Mouse (Mus musculus) embryonic facial prominence, embryonic 14.5 days (tissue): ENCODE measurements at regions not wholly inside any gene's neighbourhood (a gene's known extent, or its start where the extent isn't known, plus 50 kb on each side); places are given as distances from the start of the nearest gene placed in this dataset.

ENCODE experiments used
- ATAC-seq: fragments of 200-750 bp; cut with Nextera tagmentation; 2 replicates; pipeline ENCODE4 v1.8.0; 2017; ENCODE audit warnings: low read depth, moderate number of reproducible peaks, moderate TSS enrichment
- DNase-seq: peaks from one replicate; pipeline ENCODE4 v3.0.0-alpha.2; 2015; ENCODE audit warnings: low spot score
- H3K27ac ChIP-seq: fragments of 300-500 bp; sonication (generic); replicated peaks from 2 replicates; pipeline ENCODE4 v1.5.1; 2014; ENCODE audit warnings: low read depth, mild to moderate bottlenecking, low read length, moderate library complexity
- H3K27me3 ChIP-seq: fragments of 300-500 bp; sonication (generic); replicated peaks from 2 replicates; pipeline ENCODE4 v1.6.1; 2014; ENCODE audit warnings: low read length; ENCODE audit not compliant: control insufficient read depth, insufficient read depth
- H3K36me3 ChIP-seq: fragments of 300-500 bp; sonication (generic); 2 replicates; pipeline ENCODE4 v1.6.1; 2014; ENCODE audit warnings: low read length, mixed read lengths; ENCODE audit not compliant: control insufficient read depth, insufficient read depth
- H3K4me1 ChIP-seq: fragments of 300-500 bp; sonication (generic); 2 replicates; pipeline ENCODE4 v1.6.1; 2014; ENCODE audit warnings: antibody characterized with exemption, low read length; ENCODE audit not compliant: control insufficient read depth, insufficient read depth
- H3K4me2 ChIP-seq: fragments of 300-500 bp; sonication (generic); 2 replicates; pipeline ENCODE4 v1.6.1; 2014; ENCODE audit warnings: low read depth, mild to moderate bottlenecking, low read length, moderate library complexity, mixed read lengths
- H3K4me3 ChIP-seq: fragments of 300-500 bp; sonication (generic); 2 replicates; pipeline ENCODE4 v1.5.1; 2014; ENCODE audit warnings: low read depth, mild to moderate bottlenecking, low read length
- H3K9ac ChIP-seq: fragments of 300-500 bp; sonication (generic); 2 replicates; pipeline ENCODE4 v1.6.1; 2014; ENCODE audit warnings: low read depth, mild to moderate bottlenecking, low read length, moderate library complexity, mixed read lengths
- H3K9me3 ChIP-seq: fragments of 300-500 bp; sonication (generic); 2 replicates; pipeline ENCODE4 v1.6.1; 2016; ENCODE audit warnings: low read length; ENCODE audit not compliant: control insufficient read depth
- WGBS: fragments of 180-500 bp; shearing (Covaris S2); extraction: QIAGEN DNeasy Blood & Tissue Kit; methylation state at CpG from one replicate; pipeline ENCODE4 v1.1.7; 2014; 5-methylcytosine and 5-hydroxymethylcytosine counted together

- H3K9ac ChIP-seq = no peak overlapping the region
- WGBS = 50% methylated on average over 1 of the region's 1 CpGs
- no peak for ATAC-seq
Measured at GRCm38 (mm10) chr16:12904937-12905336, 204.5 kb upstream of the Ercc4 start.

GRCm38 (mm10) chr16:12924668-12925067 is 184.8 kb upstream of the Ercc4 start:
- DNase-seq (no peak), ATAC-seq (no peak)
- H3K4me3 ChIP-seq = no peak overlapping the region
- H3K4me2 ChIP-seq = no peak overlapping the region
- no peak overlapping the region for H3K27ac ChIP-seq
- H3K36me3 ChIP-seq = no peaks in the 10 kb centered on the region
- 88% methylated on average over 6 of the region's 6 CpGs for WGBS
- no peaks in the 10 kb centered on the region for H3K4me1 ChIP-seq
- H3K27me3 ChIP-seq = no peaks in the 10 kb centered on the region
- no peak overlapping the region for H3K9ac ChIP-seq
- H3K9me3 ChIP-seq = no peaks in the 10 kb centered on the region

More at GRCm38 (mm10) chr16:12904937-12905336, 204.5 kb upstream of the Ercc4 start:
- Histone ChIP-seq H3K27me3 (no peaks in the 10 kb centered on the region), H3K4me3 (no peak overlapping the region), H3K27ac (no peak overlapping the region), H3K4me1 (no peaks in the 10 kb centered on the region), H3K36me3 (no peaks in the 10 kb centered on the region), H3K4me2 (no peak overlapping the region), H3K9me3 (0 out of 2 replicates have a peak, but pooled peaks cover 2% of the 10 kb centered on the region)
- DNase-seq = no peak

- 62% methylated on average over 9 of the region's 9 CpGs for WGBS
- no peak overlapping the region for H3K27ac ChIP-seq
- no peak for ATAC-seq
Measured at GRCm38 (mm10) chr16:12925931-12926330, 183.6 kb upstream of the Ercc4 start.

GRCm38 (mm10) chr16:12931111-12931510 is 178.4 kb upstream of the Ercc4 start:
- no peaks in the 10 kb centered on the region for H3K9me3 ChIP-seq
- no peak for DNase-seq
- H3K4me2 ChIP-seq = no peak overlapping the region
- H3K27me3 ChIP-seq = no peaks in the 10 kb centered on the region
- ATAC-seq = no peak
- no peak overlapping the region for H3K9ac ChIP-seq
- H3K4me3 ChIP-seq = no peak overlapping the region
- H3K36me3 ChIP-seq = no peaks in the 10 kb centered on the region
- H3K4me1 ChIP-seq = no peaks in the 10 kb centered on the region
- H3K27ac ChIP-seq = no peak overlapping the region
- 78% methylated on average over 6 of the region's 6 CpGs for WGBS

More at GRCm38 (mm10) chr16:12925931-12926330, 183.6 kb upstream of the Ercc4 start:
- no peaks in the 10 kb centered on the region for H3K4me1 ChIP-seq
- H3K27me3 ChIP-seq = no peaks in the 10 kb centered on the region
- no peak overlapping the region for H3K9ac ChIP-seq
- H3K9me3 ChIP-seq = no peaks in the 10 kb centered on the region
- DNase-seq = no peak
- H3K4me3 ChIP-seq = no peak overlapping the region
- H3K4me2 ChIP-seq = no peak overlapping the region
- no peaks in the 10 kb centered on the region for H3K36me3 ChIP-seq

GRCm38 (mm10) chr16:12932959-12933358 is 176.5 kb upstream of the Ercc4 start:
- Histone ChIP-seq H3K4me1 (no peaks in the 10 kb centered on the region), H3K4me3 (no peak overlapping the region), H3K4me2 (no peak overlapping the region), H3K36me3 (no peaks in the 10 kb centered on the region), H3K27ac (no peak overlapping the region), H3K9ac (no peak overlapping the region), H3K9me3 (no peaks in the 10 kb centered on the region), H3K27me3 (no peaks in the 10 kb centered on the region)
- ATAC-seq (no peak), DNase-seq (no peak)
- WGBS = 94% methylated on average over 3 of the region's 3 CpGs

GRCm38 (mm10) chr16:12934586-12934985 is 174.9 kb upstream of the Ercc4 start:
- H3K4me1 ChIP-seq = no peaks in the 10 kb centered on the region
- ATAC-seq (no peak), DNase-seq (no peak)
- whole genome bisulfite sequencing = 74% methylated on average over 7 of the region's 7 CpGs
- no peak overlapping the region for H3K4me2 ChIP-seq
- no peak overlapping the region for H3K9ac ChIP-seq
- H3K4me3 ChIP-seq = no peak overlapping the region
- no peak overlapping the region for H3K27ac ChIP-seq
- H3K36me3 ChIP-seq = no peaks in the 10 kb centered on the region
- no peaks in the 10 kb centered on the region for H3K9me3 ChIP-seq
- no peaks in the 10 kb centered on the region for H3K27me3 ChIP-seq

- no peaks in the 10 kb centered on the region for H3K27me3 ChIP-seq
- H3K36me3 ChIP-seq = no peaks in the 10 kb centered on the region
- DNase-seq (no peak), ATAC-seq (no peak)
- no peak overlapping the region for H3K4me2 ChIP-seq
- H3K9ac ChIP-seq = no peak overlapping the region
- 57% methylated on average over 2 of the region's 2 CpGs for WGBS
- no peaks in the 10 kb centered on the region for H3K9me3 ChIP-seq
- H3K4me3 ChIP-seq = no peak overlapping the region
- H3K27ac ChIP-seq = no peak overlapping the region
- no peaks in the 10 kb centered on the region for H3K4me1 ChIP-seq
Measured at GRCm38 (mm10) chr16:12935266-12935665, 174.2 kb upstream of the Ercc4 start.

- Histone ChIP-seq H3K4me3 (no peak overlapping the region), H3K27me3 (no peaks in the 10 kb centered on the region), H3K36me3 (no peaks in the 10 kb centered on the region), H3K9me3 (no peaks in the 10 kb centered on the region), H3K4me2 (no peak overlapping the region), H3K9ac (no peak overlapping the region), H3K4me1 (no peaks in the 10 kb centered on the region), H3K27ac (no peak overlapping the region)
- DNase-seq = no peak
- no peak for ATAC-seq
- 81% methylated on average over 2 of the region's 2 CpGs for WGBS
Measured at GRCm38 (mm10) chr16:12936571-12936970, 172.9 kb upstream of the Ercc4 start.

GRCm38 (mm10) chr16:12938563-12938962 is 170.9 kb upstream of the Ercc4 start:
- no peak overlapping the region for H3K4me2 ChIP-seq
- no peak overlapping the region for H3K27ac ChIP-seq
- DNase-seq = no peak
- no peak for ATAC-seq
- 86% methylated on average over 2 of the region's 2 CpGs for WGBS
- H3K27me3 ChIP-seq = no peaks in the 10 kb centered on the region
- no peak overlapping the region for H3K4me3 ChIP-seq
- H3K9ac ChIP-seq = no peak overlapping the region
- no peaks in the 10 kb centered on the region for H3K36me3 ChIP-seq
- no peaks in the 10 kb centered on the region for H3K9me3 ChIP-seq
- H3K4me1 ChIP-seq = no peaks in the 10 kb centered on the region
